Mouse (Mus musculus) spleen, adult 2 months (tissue): ENCODE results near the gene Ablim1. TPM values are rescaled to one million over a fixed set of nuclear protein-coding genes. Genes with fewer than 3 reads are reported as not detected.

ENCODE experiments used
- DNase-seq, 2 experiments: peaks; one replicate each; pipeline versions ENCODE4 v3.0.0 to v3.0.0-alpha.2; 2012 to 2021; ENCODE audit warnings: low spot score in 2 of 2, low read depth in 1 of 2
- H3K27ac ChIP-seq: fragments of 200-500 bp; 2 replicates; pipeline ENCODE4 v1.5.1; 2012; ENCODE audit warnings: low read length, inconsistent platforms; ENCODE audit not compliant: insufficient read depth
- H3K27me3 ChIP-seq: fragments of 200-500 bp; 2 replicates; pipeline ENCODE4 v1.6.1; 2012; ENCODE audit warnings: mild to moderate bottlenecking, moderate library complexity, low read length, inconsistent platforms; ENCODE audit not compliant: control insufficient read depth, insufficient read depth
- H3K36me3 ChIP-seq: fragments of 200-500 bp; 2 replicates; pipeline ENCODE4 v1.6.1; 2012; ENCODE audit warnings: mild to moderate bottlenecking, low read length, inconsistent platforms; ENCODE audit not compliant: control insufficient read depth, insufficient read depth
- H3K4me1 ChIP-seq: fragments of 200-500 bp; 2 replicates; pipeline ENCODE4 v1.6.1; 2011; ENCODE audit warnings: inconsistent platforms; ENCODE audit not compliant: control insufficient read depth, insufficient read depth, insufficient read length
- H3K4me3 ChIP-seq: fragments of 200-500 bp; 2 replicates; pipeline ENCODE4 v1.5.1; 2011; ENCODE audit warnings: mild to moderate bottlenecking, inconsistent platforms; ENCODE audit not compliant: insufficient read depth, insufficient read length; ENCODE audit errors: extremely low read depth
- CTCF ChIP-seq: fragments of 200-500 bp; IDR thresholded peaks from 2 replicates; pipeline ENCODE4 v1.5.1; 2011; ENCODE audit warnings: mild to moderate bottlenecking, inconsistent platforms; ENCODE audit not compliant: insufficient read depth, insufficient read length, insufficient replicate concordance; ENCODE audit errors: extremely low read depth
- POLR2A ChIP-seq: fragments of 200-500 bp; IDR thresholded peaks from 2 replicates; pipeline ENCODE4 v1.6.1; 2011; ENCODE audit warnings: low read depth, low read length, inconsistent platforms
- WGBS: fragments of 180-500 bp; shearing (Covaris S2); methylation state at CpG from one replicate; pipeline ENCODE4 v1.1.7; 2018; 5-methylcytosine and 5-hydroxymethylcytosine counted together
- polyA plus RNA-seq: library from polyadenylated mRNA; depleted of rRNA; stranded (reverse); fragments of >200 nt; gene quantifications from 2 replicates; pipeline ENCODE4 v1.2.3, GENCODE M21; 2012

Ablim1 gene
- polyA plus RNA-seq, 1 experiment = 53.8 TPM

- Histone ChIP-seq H3K27me3 (no peaks in the 10 kb centered on the region), H3K4me1 (peaks cover 8% of the 10 kb centered on the region; the same call in 1 of the 2 replicates), H3K4me3 (no peak overlapping the region), H3K36me3 (no peaks in the 10 kb centered on the region), H3K27ac (no peak overlapping the region)
- no peak for DNase-seq
- TF ChIP-seq POLR2A (no peak), CTCF (no peak)
- WGBS = 88% methylated on average over 1 of the region's 1 CpGs
Measured at GRCm38 (mm10) chr19:57344678-57345077, 30.0 kb upstream of the Ablim1 start.

- TF ChIP-seq POLR2A (no peak), CTCF (no peak)
- H3K4me3 ChIP-seq = no peak overlapping the region
- WGBS = 24% methylated on average over 5 of the region's 5 CpGs
- peaks cover 8% of the 10 kb centered on the region; the same call in 1 of the 2 replicates for H3K4me1 ChIP-seq
- no peak for DNase-seq
- peak overlapping the region; percentile 45 for H3K27ac ChIP-seq
- no peaks in the 10 kb centered on the region for H3K27me3 ChIP-seq
- no peaks in the 10 kb centered on the region for H3K36me3 ChIP-seq
Measured at GRCm38 (mm10) chr19:57343860-57344259, 29.1 kb upstream of the Ablim1 start.

GRCm38 (mm10) chr19:57340900-57341742 is 26.4 kb upstream of the Ablim1 start:
- Histone ChIP-seq H3K4me1 (peaks cover 8% of the 10 kb centered on the region; the same call in 1 of the 2 replicates), H3K27me3 (no peaks in the 10 kb centered on the region), H3K27ac (no peak overlapping the region), H3K4me3 (no peak overlapping the region), H3K36me3 (no peaks in the 10 kb centered on the region)
- DNase-seq = no peak
- WGBS = 77% methylated on average over 8 of the region's 8 CpGs
- TF ChIP-seq POLR2A = no peak
- TF ChIP-seq CTCF = no peak

GRCm38 (mm10) chr19:57339281-57339864 is 24.7 kb upstream of the Ablim1 start:
- Histone ChIP-seq H3K4me3 (no peak overlapping the region), H3K4me1 (peaks cover 8% of the 10 kb centered on the region; the same call in 1 of the 2 replicates), H3K27me3 (no peaks in the 10 kb centered on the region), H3K36me3 (no peaks in the 10 kb centered on the region), H3K27ac (no peak overlapping the region)
- no peak for DNase-seq
- WGBS = 88% methylated on average over 13 of the region's 13 CpGs
- TF ChIP-seq CTCF (no peak), POLR2A (no peak)

GRCm38 (mm10) chr19:57335135-57335534 is 20.4 kb upstream of the Ablim1 start:
- Histone ChIP-seq H3K36me3 (no peaks in the 10 kb centered on the region), H3K27me3 (no peaks in the 10 kb centered on the region), H3K27ac (no peak overlapping the region), H3K4me3 (no peak overlapping the region), H3K4me1 (no peaks in the 10 kb centered on the region)
- WGBS = 96% methylated on average over 8 of the region's 8 CpGs
- TF ChIP-seq POLR2A (no peak), CTCF (no peak)
- no peak for DNase-seq

GRCm38 (mm10) chr19:57333356-57333755 is 18.6 kb upstream of the Ablim1 start:
- 89% methylated on average over 4 of the region's 4 CpGs for WGBS
- no peaks in the 10 kb centered on the region for H3K36me3 ChIP-seq
- H3K4me1 ChIP-seq = no peaks in the 10 kb centered on the region

GRCm38 (mm10) chr19:57331237-57331636 is 16.5 kb upstream of the Ablim1 start:
- no peak for DNase-seq
- H3K4me1 ChIP-seq = no peaks in the 10 kb centered on the region
- TF ChIP-seq POLR2A = no peak
- TF ChIP-seq CTCF = no peak
- no peaks in the 10 kb centered on the region for H3K36me3 ChIP-seq
- H3K4me3 ChIP-seq = no peak overlapping the region
- no peak overlapping the region for H3K27ac ChIP-seq
- no peaks in the 10 kb centered on the region for H3K27me3 ChIP-seq
- 81% methylated on average over 6 of the region's 6 CpGs for WGBS

More at GRCm38 (mm10) chr19:57333356-57333755, 18.6 kb upstream of the Ablim1 start:
- no peak overlapping the region for H3K27ac ChIP-seq
- DNase-seq = no peak
- no peaks in the 10 kb centered on the region for H3K27me3 ChIP-seq
- H3K4me3 ChIP-seq = no peak overlapping the region
- TF ChIP-seq CTCF (no peak), POLR2A (no peak)
